Mouse (Mus musculus): ENCODE measurements at regions not wholly inside any gene's neighbourhood (a gene's known extent, or its start where the extent isn't known, plus 50 kb on each side); places are given as distances from the start of the nearest gene placed in this dataset.

DNA sequence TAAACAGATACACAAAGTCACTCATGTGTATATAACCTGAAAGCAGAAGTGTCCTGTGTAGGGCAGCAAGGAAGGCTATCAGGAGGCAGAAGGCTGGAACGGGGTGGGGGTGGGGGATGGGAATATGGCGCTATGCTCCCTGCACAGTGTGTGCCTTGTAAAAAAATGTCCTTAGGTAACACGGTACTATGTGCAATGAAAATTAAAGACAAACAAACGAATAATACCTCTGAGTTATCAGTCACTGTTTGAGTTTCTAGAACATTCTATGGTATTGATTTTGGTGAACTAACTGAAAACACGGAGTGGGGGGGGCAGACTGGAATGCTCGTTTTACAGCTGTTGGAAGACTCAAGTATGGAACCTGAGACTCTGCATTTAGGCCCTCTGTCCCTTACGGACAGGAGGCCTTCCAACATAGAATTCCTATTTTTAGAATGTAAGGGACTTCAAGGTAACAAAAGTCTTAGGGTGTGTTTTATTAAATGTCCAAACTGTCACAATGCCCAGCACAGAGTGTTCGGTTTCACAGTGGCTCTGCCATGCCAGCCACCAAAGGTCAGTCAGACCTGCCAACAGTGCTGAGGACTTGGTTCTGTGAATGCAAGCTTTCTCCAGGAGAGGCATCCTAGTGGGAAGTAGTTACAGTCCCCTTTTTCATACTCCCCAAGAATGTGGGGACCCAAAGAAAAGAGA is 240.6 kb downstream of the Ano6 start:
- Histone ChIP-seq H3K27ac (ENCODE audit: low read length) (no peak overlapping the region), H3K9me3 (replicated peaks; ENCODE audit: control insufficient read depth, low read length) (peaks cover 2% of the 10 kb centered on the region; the same call in 1 of the 2 replicates), H3K27me3 (ENCODE audit: control insufficient read depth, insufficient read depth, low read length) (no peaks in the 10 kb centered on the region), H3K4me3 (ENCODE audit: low read length) (no peak overlapping the region), H3K4me2 (ENCODE audit: low read depth, low read length) (no peak overlapping the region), H3K4me1 (ENCODE audit: control insufficient read depth, insufficient read depth, low read length) (no peaks in the 10 kb centered on the region), H3K9ac (ENCODE audit: low read length) (no peak overlapping the region), H3K36me3 (ENCODE audit: control insufficient read depth, insufficient read depth) (no peaks in the 10 kb centered on the region)
- no peak for ATAC-seq (replicated peaks; ENCODE audit: extremely low read depth, insufficient read depth, low FRiP score)
- 77% methylated on average over 8 of the region's 8 CpGs for WGBS

DNA sequence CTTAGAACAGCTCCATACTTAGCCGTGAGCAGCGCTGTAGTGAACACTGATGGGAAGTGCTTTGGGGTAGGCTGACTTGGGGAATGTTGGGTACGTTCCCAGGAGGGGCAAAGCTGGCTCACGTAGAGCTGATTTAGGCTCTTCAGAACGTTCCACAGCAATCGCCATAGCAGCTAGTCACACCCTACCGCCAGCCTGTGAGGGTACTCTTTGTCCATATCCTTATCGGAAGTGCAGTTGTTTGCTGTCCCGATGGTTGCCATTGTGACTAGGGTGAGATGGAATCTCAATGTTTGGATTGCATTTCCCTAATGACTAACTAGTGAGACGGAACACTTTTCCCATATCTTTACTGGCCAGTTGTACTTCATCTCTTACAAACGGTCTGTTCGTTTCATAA is 244.6 kb downstream of the Ano6 start:
- H3K4me2 ChIP-seq (ENCODE audit: low read depth, low read length), result no peak overlapping the region
- H3K4me1 ChIP-seq (ENCODE audit: control insufficient read depth, insufficient read depth, low read length), result no peaks in the 10 kb centered on the region
- no peak overlapping the region for H3K9ac ChIP-seq (ENCODE audit: low read length)
- no peaks in the 10 kb centered on the region for H3K27me3 ChIP-seq (ENCODE audit: control insufficient read depth, insufficient read depth, low read length)
- no peak overlapping the region for H3K27ac ChIP-seq (ENCODE audit: low read length)
- H3K4me3 ChIP-seq (ENCODE audit: low read length), result no peak overlapping the region
- ATAC-seq (replicated peaks; ENCODE audit: extremely low read depth, insufficient read depth, low FRiP score), result no peak
- 51% methylated on average over 12 of the region's 12 CpGs for WGBS
- no peaks in the 10 kb centered on the region for H3K36me3 ChIP-seq (ENCODE audit: control insufficient read depth, insufficient read depth)
- no peaks in the 10 kb centered on the region for H3K9me3 ChIP-seq (replicated peaks; ENCODE audit: control insufficient read depth, low read length)

- H3K4me3 ChIP-seq (ENCODE audit: low read length), result no peak overlapping the region
- ATAC-seq (replicated peaks; ENCODE audit: extremely low read depth, insufficient read depth, low FRiP score), result no peak
- WGBS, result 53% methylated on average over 3 of the region's 3 CpGs
These were observed 241.8 kb upstream of the Arid2 start for GRCm38 (mm10) chr15:96045561-96045960.

GRCm38 (mm10) chr15:96046651-96047050 is 240.7 kb upstream of the Arid2 start:
- H3K9ac ChIP-seq (ENCODE audit: low read length), result no peak overlapping the region
- no peaks in the 10 kb centered on the region for H3K9me3 ChIP-seq (replicated peaks; ENCODE audit: control insufficient read depth, low read length)
- H3K4me2 ChIP-seq (ENCODE audit: low read depth, low read length), result no peak overlapping the region
- H3K4me3 ChIP-seq (ENCODE audit: low read length), result no peak overlapping the region
- WGBS, result 85% methylated on average over 5 of the region's 5 CpGs
- H3K4me1 ChIP-seq (ENCODE audit: control insufficient read depth, insufficient read depth, low read length), result no peaks in the 10 kb centered on the region
- H3K36me3 ChIP-seq (ENCODE audit: control insufficient read depth, insufficient read depth), result no peaks in the 10 kb centered on the region
- ATAC-seq (replicated peaks; ENCODE audit: extremely low read depth, insufficient read depth, low FRiP score), result no peak
- no peaks in the 10 kb centered on the region for H3K27me3 ChIP-seq (ENCODE audit: control insufficient read depth, insufficient read depth, low read length)
- H3K27ac ChIP-seq (ENCODE audit: low read length), result no peak overlapping the region

More at GRCm38 (mm10) chr15:96045561-96045960, 241.8 kb upstream of the Arid2 start:
- Histone ChIP-seq H3K9ac (ENCODE audit: low read length) (no peak overlapping the region), H3K36me3 (ENCODE audit: control insufficient read depth, insufficient read depth) (no peaks in the 10 kb centered on the region), H3K4me2 (ENCODE audit: low read depth, low read length) (no peak overlapping the region), H3K9me3 (replicated peaks; ENCODE audit: control insufficient read depth, low read length) (no peaks in the 10 kb centered on the region), H3K27me3 (ENCODE audit: control insufficient read depth, insufficient read depth, low read length) (no peaks in the 10 kb centered on the region), H3K4me1 (ENCODE audit: control insufficient read depth, insufficient read depth, low read length) (no peaks in the 10 kb centered on the region), H3K27ac (ENCODE audit: low read length) (no peak overlapping the region)

- Histone ChIP-seq H3K4me2 (ENCODE audit: low read depth, low read length) (no peak overlapping the region), H3K36me3 (ENCODE audit: control insufficient read depth, insufficient read depth) (no peaks in the 10 kb centered on the region), H3K9me3 (replicated peaks; ENCODE audit: control insufficient read depth, low read length) (peaks cover 5% of the 10 kb centered on the region; the same call in 1 of the 2 replicates), H3K4me1 (ENCODE audit: control insufficient read depth, insufficient read depth, low read length) (no peaks in the 10 kb centered on the region), H3K9ac (ENCODE audit: low read length) (no peak overlapping the region), H3K27ac (ENCODE audit: low read length) (no peak overlapping the region), H3K4me3 (ENCODE audit: low read length) (no peak overlapping the region), H3K27me3 (ENCODE audit: control insufficient read depth, insufficient read depth, low read length) (no peaks in the 10 kb centered on the region)
- ATAC-seq (replicated peaks; ENCODE audit: extremely low read depth, insufficient read depth, low FRiP score), result no peak
- WGBS, result 61% methylated on average over 4 of the region's 4 CpGs
These were observed 236.9 kb upstream of the Arid2 start for GRCm38 (mm10) chr15:96050416-96050815.

DNA sequence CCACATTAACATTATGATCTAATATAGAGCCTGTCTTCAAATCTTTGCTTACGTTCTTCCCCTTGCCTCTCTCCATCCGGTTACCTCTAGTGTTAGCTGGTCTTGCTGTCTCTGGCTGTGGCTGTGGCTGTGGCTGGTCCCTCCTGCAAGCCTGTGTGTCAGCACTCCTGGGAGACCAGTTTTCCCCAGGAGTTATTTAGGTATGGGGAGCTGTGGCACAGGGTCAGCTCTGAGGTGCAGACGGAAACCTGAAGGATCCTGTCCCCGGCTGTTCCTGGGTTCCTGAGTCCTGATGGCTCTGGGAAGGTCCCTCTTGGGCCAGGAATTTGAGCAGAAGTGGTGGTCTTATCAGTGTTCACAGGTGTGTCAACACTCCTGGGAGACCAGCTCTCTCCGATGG is 234.7 kb upstream of the Arid2 start:
- H3K4me2 ChIP-seq (ENCODE audit: low read depth, low read length), result no peak overlapping the region
- no peak overlapping the region for H3K4me3 ChIP-seq (ENCODE audit: low read length)
- no peaks in the 10 kb centered on the region for H3K36me3 ChIP-seq (ENCODE audit: control insufficient read depth, insufficient read depth)
- WGBS, result 72% methylated on average over 5 of the region's 5 CpGs
- H3K9ac ChIP-seq (ENCODE audit: low read length), result no peak overlapping the region
- ATAC-seq (replicated peaks; ENCODE audit: extremely low read depth, insufficient read depth, low FRiP score), result no peak
- H3K4me1 ChIP-seq (ENCODE audit: control insufficient read depth, insufficient read depth, low read length), result no peaks in the 10 kb centered on the region
- no peak overlapping the region for H3K27ac ChIP-seq (ENCODE audit: low read length)
- H3K27me3 ChIP-seq (ENCODE audit: control insufficient read depth, insufficient read depth, low read length), result no peaks in the 10 kb centered on the region
- H3K9me3 ChIP-seq (replicated peaks; ENCODE audit: control insufficient read depth, low read length), result peaks cover 5% of the 10 kb centered on the region; the same call in 1 of the 2 replicates

DNA sequence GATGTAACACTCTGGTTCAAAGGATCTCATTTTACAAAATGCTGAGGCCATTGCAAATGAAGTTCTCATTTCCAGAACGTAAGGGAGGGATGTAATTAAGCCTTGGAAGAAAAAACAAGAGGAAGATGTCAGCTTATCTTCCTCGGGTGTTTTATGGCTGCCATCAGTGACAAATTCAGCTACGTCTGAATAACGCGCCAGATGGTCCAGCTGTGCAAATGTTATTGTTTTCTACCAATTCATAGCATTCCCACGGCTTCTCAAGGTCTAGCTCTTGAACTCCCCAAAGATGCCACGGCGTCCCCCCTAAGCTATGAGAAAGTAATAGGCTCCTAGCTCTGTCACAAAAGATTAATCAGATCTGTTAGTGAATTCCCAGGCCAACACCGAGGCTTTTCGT is 232.0 kb upstream of the Arid2 start:
- no peak overlapping the region for H3K4me3 ChIP-seq (ENCODE audit: low read length)
- no peaks in the 10 kb centered on the region for H3K36me3 ChIP-seq (ENCODE audit: control insufficient read depth, insufficient read depth)
- H3K9ac ChIP-seq (ENCODE audit: low read length), result no peak overlapping the region
- H3K4me2 ChIP-seq (ENCODE audit: low read depth, low read length), result no peak overlapping the region
- no peak for ATAC-seq (replicated peaks; ENCODE audit: extremely low read depth, insufficient read depth, low FRiP score)
- 70% methylated on average over 10 of the region's 10 CpGs for WGBS
- H3K9me3 ChIP-seq (replicated peaks; ENCODE audit: control insufficient read depth, low read length), result peaks cover 5% of the 10 kb centered on the region; the same call in 1 of the 2 replicates
- peaks cover 9% of the 10 kb centered on the region for H3K4me1 ChIP-seq (ENCODE audit: control insufficient read depth, insufficient read depth, low read length)
- H3K27ac ChIP-seq (ENCODE audit: low read length), result no peak overlapping the region
- H3K27me3 ChIP-seq (ENCODE audit: control insufficient read depth, insufficient read depth, low read length), result no peaks in the 10 kb centered on the region

GRCm38 (mm10) chr15:96055796-96056473 is 231.4 kb upstream of the Arid2 start:
- no peaks in the 10 kb centered on the region for H3K36me3 ChIP-seq (ENCODE audit: control insufficient read depth, insufficient read depth)
- peaks cover 9% of the 10 kb centered on the region for H3K4me1 ChIP-seq (ENCODE audit: control insufficient read depth, insufficient read depth, low read length)
- ATAC-seq (replicated peaks; ENCODE audit: extremely low read depth, insufficient read depth, low FRiP score), result no peak
- no peak overlapping the region for H3K4me2 ChIP-seq (ENCODE audit: low read depth, low read length)
- 57% methylated on average over 16 of the region's 16 CpGs for WGBS
- H3K4me3 ChIP-seq (ENCODE audit: low read length), result no peak overlapping the region
- peaks cover 5% of the 10 kb centered on the region; the same call in 1 of the 2 replicates for H3K9me3 ChIP-seq (replicated peaks; ENCODE audit: control insufficient read depth, low read length)
- H3K9ac ChIP-seq (ENCODE audit: low read length), result no peak overlapping the region
- H3K27me3 ChIP-seq (ENCODE audit: control insufficient read depth, insufficient read depth, low read length), result no peaks in the 10 kb centered on the region
- H3K27ac ChIP-seq (ENCODE audit: low read length), result no peak overlapping the region

DNA sequence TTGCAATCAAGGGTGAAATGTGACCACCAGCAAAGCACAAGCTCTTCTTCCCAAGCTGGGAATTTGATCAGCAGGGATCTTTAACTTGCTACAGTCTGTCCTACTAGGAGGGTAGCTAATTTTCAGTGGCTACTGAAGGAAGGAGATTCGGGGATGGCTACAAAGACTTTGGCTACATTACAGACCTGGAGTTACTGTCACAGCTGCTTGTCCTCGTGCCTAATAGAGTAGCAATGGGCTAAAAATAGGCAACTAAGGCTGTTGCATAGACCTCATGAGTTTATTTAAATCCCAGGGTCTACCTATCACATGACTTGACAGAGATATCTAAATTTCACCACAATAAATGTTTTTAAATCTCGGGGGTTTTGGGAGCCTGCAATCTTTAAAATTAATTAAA is 227.7 kb upstream of the Arid2 start:
- Histone ChIP-seq H3K9ac (ENCODE audit: low read length) (0 out of 2 replicates have a peak overlapping the region, but pooled peaks have one; percentile 34), H3K27ac (ENCODE audit: low read length) (peak overlapping the region; percentile 70), H3K4me1 (ENCODE audit: control insufficient read depth, insufficient read depth, low read length) (peaks cover 9% of the 10 kb centered on the region), H3K27me3 (ENCODE audit: control insufficient read depth, insufficient read depth, low read length) (no peaks in the 10 kb centered on the region), H3K9me3 (replicated peaks; ENCODE audit: control insufficient read depth, low read length) (peaks cover 2% of the 10 kb centered on the region; the same call in 1 of the 2 replicates), H3K4me2 (ENCODE audit: low read depth, low read length) (peak overlapping the region; percentile 34), H3K36me3 (ENCODE audit: control insufficient read depth, insufficient read depth) (no peaks in the 10 kb centered on the region), H3K4me3 (ENCODE audit: low read length) (no peak overlapping the region)
- peak; percentile 85 for ATAC-seq (replicated peaks; ENCODE audit: extremely low read depth, insufficient read depth, low FRiP score)
- WGBS, result 24% methylated on average over 3 of the region's 3 CpGs

All from heart, embryonic 16.5 days (tissue).